Mouse (Mus musculus) right cerebral cortex, postnatal 4 days (tissue): Measurements from ENCODE around the gene Tmem50b.

ENCODE experiments used
- DNase-seq: peaks from one replicate; pipeline ENCODE4 v3.0.0-alpha.2; 2022

Tmem50b gene

DNA sequence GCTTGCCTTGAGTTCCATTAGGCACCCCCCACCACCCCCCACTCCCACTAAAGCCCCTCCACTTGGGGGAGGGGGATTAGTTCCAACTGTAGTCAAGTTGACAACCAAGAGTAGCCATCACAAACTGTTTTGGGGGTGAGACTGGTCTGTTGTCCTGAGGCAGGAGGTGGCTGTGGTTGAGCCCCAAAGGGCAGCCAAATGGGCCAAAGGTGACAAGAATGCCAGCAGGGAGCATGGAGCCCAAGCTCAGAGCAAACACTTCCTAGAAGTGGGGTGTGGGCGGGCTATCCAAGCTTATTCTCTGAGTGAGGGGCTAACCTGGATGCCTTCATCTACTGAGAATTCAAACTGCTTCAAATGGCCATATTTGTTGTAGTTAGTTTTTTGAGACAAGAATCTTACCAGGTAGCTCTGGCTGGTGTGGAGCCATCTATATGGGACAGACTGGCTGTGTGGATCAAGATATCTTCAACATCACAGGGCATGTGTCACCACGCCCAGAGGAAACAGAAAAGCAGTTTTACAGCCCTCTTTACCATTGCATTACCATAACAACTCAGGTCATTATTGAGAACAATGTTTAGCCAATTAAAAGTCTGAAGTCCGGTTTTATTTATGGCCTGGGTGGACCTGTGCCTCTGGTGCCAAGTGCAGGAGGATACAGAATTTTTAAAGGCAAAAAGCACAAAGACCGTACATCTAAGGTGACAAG is 32.9 kb downstream of the Tmem50b start:
- DNase-seq: no peak

DNA sequence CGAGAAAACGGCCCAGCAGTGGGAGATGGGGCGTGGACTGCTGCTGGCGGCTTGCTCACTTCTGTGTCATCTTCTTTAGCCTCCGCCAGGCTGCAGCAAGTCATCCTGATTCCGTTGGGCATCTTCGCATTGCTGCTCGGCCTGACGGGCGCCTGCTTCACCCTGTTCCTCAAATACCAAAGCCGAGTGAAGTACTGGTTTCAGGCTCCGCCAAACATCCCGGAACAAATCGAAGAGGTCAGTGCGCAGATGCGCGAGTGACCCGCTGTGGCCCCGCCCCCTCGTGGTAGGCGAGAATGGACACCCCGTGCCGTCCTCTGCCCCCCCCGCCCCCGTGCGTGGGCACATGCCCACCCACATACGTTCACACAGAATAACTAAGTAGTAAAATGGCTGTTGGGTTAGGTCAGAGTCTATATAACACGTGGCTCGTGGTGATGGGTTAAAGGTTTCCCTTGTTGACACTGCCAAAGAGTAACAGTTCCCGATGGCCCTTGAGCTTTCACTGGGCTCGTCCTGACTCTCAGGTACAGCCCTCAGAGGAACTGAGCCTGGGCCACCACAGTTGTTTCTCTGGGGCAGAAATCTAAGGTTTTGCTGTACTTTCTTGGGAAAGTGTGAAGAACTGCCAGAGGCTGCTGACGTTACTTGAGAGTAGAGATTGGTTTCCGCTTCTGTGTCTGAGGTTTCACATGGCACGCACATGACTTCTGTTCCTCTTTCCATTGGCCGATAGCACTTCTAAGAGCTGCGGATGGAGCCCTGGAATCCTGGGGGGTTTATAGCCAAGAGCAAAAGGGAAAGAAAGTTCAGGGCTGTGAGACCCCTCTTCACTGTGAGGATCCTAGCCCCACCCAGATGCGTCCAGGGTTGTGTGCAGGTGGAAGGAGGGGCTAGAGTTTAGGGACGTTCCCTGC is 35.8 kb downstream of the Tmem50b start:
- no peak for DNase-seq

DNA sequence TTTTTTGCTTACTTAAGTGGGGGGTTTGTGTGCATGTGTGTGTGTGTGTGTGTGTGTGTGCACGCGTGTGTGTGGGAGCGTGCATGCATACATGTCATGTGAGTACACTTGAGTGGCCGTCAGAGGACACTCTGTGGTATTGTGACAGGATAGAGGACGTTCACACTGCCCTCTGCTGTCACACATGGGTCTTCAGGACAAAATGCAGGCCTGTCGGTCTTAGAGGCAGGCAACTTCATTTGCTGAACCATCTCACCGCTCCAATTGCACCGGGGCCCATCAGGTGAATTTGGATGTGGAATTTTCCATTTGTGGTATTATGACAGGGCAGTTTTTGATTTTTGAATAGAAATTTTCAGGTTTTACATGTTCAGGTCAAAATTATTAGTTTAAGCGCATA is 36.5 kb downstream of the Tmem50b start:
- DNase-seq: no peak

DNA sequence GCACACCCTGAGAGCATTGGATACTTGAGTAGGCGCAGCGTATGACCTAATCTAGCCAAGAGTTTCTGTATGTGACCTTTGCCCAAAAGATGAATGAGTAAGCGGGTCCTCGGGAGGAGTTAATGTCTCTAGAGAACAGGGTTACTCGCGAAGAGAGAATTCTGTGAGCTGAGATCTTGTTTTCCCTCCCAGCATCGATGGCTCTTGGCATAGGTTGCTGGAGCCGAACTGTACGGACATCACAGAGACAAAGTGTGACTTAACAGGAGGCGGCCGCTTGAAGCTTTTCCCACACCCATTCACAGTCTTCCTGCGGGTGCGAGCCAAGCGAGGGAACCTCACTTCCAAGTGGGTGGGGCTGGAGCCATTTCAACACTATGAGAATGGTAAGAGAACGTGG is 39.9 kb downstream of the Tmem50b start:
- DNase-seq: no peak

DNA sequence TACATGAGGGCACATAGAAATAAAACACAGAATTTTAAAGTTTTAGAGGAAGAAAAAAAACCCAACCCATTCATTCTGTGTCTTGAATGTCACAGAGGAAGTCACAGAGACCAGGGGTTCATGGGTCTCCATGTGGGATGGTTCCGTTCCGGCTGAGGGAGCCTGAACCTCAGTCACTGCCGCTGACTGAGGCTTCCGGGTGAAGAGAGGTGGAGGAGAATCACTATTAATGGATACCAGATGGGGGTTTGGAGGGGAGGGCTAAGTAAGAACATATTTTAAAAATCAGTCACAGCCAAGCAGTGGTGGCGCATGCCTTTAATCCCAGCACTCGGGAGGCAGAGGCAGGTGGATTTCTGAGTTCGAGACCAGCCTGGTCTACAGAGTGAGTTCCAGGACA is 40.4 kb downstream of the Tmem50b start:
- no peak for DNase-seq

DNA sequence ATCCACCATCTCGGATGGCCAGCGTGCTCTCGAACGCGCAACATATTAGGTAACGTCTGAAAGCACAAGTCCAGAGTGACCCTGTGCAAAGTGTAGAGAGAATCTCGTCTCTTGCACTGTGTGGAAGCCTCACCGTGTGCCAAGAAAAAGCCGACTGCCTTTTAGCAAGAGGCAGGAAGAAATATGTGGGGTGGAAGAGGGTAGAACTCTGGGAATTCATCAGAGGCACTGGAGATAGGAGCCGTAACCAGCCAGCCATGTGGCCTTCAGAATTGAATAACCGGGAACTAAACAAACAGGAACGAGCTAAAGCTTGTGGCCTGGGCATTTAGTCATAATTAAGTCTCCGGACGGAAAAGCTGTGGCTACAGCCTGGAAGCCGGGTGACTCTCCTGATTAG is 40.9 kb downstream of the Tmem50b start:
- DNase-seq: no peak

DNA sequence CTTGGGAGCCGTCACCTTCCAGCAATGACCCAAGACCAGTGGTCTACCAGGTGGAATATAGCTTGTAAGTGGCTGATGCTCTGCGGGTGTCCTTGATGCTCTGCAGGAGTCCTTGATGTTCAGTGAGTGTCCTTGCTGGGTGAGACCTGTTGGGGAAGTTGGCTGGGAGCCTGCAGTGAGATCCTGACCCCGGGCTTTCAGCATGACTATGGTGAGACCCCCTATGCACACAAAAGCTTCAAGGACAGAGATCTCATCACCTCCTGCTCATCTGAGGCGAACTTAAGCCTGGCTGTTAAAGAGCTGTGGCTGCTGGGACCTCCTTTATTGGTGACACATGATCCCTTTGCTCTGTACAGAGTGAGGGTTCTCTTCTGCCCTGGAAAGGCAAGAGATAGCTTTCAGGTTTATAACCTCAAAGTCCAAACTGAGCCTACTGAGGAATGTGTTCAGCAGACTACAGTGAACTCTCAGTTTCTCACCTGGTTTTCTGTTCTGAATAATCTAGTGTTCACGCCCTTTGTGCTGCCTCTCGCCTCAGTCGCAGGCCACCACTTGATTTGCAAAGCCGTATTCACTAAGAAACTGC is 42.5 kb downstream of the Tmem50b start:
- no peak for DNase-seq

DNA sequence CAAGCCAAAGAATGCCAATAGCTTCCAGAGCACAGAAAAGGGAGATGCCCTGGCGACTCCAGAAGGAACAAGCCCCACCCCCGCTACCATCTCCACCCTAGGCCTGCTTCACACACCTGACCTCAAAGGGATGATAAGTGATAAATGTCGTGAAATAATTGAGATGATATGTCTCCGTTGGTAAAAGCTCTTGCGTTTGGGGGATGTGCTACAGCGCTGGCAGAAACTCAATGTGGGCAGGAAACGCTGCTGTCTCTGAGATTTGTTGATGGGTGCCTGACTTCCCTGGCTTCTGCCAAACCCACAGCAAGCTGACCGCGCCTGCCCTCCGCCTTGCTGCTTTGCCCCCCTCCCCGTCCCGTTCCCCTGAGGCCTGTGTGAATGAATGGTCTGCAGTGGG is 44.0 kb downstream of the Tmem50b start:
- no peak for DNase-seq

DNA sequence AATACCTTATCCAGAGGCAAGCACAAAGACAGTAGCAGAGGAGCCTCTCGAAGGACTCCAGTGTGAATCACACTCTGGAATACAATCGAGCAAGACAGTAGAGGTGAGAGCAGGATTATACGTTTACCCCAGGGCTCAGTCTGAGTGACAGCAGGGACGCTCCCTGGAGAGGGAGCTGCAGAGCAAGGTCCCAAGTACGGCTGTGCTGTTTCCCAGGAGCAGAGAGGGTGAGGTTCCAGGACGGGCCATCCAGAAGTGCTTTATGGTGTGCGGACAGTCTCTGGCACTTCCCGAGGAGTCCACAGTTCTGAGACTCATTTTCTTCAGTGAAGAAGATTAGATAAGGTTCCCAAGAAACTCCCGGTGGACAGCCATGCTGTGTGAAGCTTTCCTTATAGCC is 45.5 kb downstream of the Tmem50b start:
- no peak for DNase-seq

DNA sequence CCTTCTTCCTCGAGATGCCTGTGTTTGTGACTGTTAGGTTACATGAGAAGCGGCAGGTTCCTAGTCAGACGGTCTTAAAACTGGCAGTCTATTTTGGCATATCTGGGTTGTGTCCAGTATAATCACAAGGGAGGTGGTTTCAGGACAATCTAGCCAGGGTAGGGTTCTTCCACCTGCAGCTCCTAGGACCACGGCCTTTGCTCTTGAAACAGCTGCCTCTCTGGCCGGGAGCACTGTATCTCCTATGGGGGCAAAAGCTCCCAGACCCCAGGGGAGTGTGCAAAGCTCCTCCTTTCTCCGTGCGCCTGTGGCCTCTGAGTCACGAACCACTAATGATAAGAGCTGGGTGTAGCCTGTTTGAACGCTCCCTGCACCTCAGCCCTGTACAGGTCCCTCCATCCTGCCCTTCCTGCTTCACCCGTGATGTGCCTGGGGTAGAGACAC is 46.5 kb downstream of the Tmem50b start:
- DNase-seq: no peak

DNA sequence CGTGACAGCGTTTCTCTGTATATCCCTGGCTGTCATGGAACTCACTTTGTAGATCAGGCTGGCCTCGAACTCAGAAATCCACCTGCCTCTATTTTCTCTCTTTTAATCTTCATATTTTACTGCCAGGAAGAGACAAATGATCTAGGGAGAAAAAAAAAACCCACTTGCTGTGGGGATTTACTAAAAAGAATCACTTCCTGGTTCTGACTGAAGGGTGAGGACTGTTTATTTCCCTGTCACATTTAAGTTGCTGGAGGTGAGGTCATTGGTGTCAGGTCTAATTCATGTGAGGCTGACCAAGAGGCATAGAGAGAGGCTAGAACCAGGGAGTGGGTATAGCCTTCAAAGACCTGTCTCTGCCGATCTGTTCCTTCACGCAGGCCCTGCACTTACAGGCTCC is 48.0 kb downstream of the Tmem50b start:
- DNase-seq: no peak

DNA sequence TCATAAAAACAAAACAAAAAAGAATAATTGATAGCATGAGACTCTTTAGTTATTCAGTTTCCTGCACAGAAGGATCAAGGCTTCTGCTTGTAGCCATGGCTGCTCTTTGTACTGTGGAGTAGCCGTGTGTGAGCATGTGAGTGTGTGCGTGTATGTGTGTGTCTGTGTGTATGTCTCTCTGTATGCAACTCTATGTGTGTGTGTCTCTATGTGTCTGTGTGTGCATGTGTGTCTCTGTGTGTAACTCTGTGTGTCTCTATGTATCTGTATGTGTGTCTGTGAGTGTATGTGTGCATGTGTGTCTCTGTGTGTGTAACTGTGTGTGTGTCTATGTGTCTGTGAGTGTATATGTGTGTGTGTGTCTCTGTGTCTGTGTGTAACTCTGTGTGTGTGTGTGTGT is 48.6 kb downstream of the Tmem50b start:
- no peak for DNase-seq

DNA sequence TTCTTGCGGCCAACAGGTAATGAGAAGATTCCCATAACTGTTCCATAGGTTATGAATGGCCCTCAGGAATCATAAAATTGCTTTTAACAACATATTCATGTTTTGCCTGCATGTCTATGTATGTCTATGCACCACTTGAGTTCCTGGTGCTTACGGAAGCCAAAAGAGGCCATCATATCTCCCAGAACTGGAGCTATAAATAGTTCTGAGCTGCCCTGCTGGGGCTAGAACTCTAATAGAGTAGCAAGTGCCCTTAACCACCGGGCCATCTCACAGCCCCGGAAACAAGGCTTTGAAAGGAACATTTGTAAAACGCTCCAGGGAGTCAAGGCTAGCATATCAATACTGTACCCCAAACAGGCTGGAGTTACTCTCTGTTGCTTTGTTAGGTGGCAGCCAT is 49.0 kb downstream of the Tmem50b start:
- DNase-seq: no peak

DNA sequence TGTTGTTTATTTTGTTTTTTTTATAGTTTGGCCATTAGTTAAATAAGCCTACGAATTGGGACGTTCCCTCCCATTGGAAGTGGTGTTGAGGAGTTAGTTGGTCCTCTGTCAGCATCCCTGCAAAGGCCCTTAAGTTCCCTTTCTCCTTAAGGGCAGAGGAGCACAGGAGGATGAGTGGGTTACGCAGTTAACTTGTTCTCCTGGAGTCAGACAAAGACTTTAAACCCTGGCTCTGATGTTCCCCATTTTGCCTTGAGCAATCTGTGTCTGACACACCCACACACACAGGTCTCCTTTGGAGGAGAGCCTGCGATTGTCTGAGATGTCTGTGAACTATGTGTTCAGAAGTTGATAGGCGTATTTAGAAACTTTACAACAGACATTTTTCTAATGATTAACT is 49.6 kb downstream of the Tmem50b start:
- no peak for DNase-seq

DNA sequence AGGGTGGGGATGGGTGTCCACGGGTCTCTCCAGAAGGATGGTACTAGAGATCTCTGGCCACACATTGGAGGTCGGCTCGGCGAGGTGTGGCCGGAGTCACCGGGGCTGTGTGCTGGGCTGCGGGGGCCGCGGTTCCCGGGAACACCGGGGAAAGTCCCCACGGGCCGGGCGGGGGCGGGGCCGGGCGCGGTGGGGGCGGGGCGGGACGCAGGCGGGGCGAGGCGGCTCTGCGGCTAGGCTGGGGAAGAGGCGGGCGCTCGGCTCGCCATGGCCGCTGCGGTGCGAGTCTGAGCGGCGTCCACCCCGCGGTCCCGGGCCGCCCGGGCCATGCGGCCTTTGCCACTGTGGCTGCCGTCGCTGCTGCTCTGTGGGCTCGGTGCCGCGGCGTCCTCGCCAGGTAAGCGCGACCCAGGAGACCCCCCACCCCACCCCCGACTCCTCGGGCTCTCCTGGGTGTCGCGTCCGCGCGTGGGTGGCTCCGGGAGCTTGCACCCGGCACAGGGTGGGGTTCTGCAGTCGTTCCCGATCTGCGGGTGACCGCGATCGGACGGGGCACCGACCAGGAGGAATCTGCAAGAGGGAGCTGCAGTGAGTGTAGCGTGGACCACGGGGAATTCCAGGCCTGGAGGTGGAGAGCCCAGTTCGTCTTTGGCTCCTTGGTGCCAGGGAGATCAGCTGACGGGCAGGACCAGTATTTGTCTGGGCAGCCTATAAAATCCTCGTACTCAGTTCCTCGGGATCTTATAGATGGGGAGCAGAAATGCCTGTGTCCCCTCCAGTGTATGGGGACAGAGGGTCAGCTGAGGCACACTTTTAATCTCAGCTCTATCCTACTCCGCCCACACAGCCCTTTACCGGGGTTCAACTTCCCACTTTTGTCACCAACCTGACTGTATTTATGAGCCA is 50.5 kb downstream of the Tmem50b start, which contains the start of gene Ifngr2:
TSS of gene Ifngr2 (plus strand) at position 237 of the 906 bp plus-strand sequence.
- peak; percentile 69 for DNase-seq

DNA sequence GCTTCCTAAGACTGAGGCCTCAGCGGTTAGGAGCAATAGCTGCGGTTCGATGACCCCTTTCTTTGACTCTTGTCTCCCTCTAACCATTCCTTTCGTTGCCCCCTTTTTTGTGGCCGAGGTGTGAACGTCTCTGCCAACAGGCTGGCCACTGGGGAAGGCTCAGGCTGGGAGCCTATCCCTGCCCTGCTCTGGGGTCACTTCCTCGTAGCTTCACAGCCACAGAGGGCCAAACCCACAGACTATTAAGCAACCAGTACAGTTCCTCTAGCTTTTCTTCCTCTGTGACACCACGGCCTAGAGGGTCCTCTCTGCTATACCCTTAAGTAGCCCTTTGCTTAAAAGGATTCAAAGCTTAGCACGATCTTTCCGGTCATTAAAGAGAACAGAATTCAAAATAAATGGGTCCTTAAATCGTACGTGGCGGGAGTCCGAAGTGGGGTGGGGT is 51.2 kb downstream of the Tmem50b start:
- DNase-seq: no peak

DNA sequence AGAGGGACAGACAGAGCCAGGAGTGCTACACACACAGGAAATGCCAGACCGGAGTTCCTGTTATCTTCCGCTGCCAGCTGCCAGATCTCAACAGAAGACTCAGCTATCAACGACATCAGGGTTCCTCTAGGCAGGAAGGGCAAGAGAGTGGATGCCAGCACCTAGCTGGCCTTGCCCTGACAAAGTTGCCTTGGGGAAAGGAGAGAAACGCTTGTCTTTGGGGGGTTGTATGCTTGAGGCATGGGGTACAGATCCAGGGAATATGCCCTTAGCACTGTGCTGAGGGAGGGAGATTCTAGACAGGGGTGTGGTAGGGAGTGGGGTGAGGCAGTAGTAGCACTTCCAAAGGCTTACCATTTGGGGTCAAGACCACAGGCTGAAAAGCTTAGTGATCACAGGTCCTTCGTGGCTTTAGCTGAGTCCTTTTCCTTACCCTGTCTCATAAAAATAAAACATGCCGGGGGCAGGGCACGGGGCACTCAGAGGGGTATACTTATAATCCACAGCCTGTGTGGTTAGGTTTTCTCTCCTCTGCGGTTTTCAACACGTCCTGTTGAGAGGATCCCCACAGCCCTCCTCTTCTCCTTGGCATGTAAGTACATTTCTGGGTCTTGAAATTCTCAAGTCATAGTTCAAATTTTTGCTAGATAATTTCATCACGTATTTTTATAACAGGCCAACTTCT is 51.9 kb downstream of the Tmem50b start:
- DNase-seq: no peak

DNA sequence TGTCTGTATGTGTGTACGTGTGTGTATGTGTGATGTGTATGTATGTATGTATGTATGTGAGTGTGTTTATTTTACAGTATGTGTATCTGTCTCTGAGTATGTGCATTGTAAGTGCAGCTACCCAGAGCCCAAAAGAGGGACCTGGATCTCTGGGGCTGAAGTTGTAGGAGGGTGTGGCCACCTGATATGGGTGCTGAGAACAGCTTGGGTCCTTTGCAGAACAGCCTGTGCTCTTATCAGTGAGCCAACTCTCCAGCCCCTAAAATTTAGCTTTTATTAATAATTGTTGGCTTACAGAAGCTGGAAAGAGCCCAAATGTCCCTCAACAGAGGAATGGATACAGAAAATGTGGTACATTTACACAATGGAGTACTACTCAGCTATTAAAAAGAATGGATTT is 54.0 kb downstream of the Tmem50b start:
- DNase-seq: no peak

DNA sequence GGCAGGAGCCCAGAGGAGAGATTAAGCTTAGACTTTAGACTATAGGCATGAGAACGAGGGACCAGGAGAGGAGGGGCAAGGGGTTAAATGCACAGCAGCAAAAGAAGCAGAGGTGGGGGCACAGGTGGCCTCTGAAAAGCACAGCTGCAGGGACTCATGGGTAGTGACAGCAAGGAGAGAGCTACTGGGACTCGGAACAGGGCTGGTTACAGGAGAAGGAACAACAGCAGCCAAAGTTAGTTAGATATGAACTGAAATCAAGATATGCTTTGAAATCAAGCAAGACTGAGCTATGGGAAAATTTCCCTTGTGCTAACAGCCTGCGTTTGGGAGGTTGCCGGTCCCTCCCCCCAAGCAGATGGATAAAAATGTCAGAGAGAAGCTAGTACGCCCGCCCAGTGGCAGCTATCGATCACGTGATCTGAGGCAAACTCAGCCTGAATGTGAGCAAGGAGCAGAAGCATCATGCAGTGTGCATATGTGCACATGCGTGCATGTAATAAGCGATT is 56.0 kb downstream of the Tmem50b start:
- peak; percentile 56 for DNase-seq

DNA sequence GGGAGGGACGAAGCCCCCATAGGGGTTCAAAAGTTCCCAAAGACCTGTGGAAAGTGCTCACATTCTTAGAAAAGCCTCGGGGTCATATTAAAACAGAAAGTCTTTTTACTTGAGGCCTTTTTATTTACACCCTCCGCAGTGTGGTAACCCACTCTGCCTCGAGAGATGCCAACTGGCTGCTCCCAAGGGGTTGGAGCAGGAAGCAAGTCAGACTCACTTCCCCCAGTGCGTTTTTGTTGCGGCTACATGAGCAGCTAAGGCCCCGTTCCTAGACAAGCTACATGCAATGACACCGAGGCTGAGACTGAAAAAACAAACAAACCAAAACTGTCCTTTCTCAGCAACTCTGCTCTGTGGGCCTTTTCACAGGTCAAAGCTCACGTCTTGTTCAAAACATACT is 59.1 kb downstream of the Tmem50b start:
- no peak for DNase-seq

DNA sequence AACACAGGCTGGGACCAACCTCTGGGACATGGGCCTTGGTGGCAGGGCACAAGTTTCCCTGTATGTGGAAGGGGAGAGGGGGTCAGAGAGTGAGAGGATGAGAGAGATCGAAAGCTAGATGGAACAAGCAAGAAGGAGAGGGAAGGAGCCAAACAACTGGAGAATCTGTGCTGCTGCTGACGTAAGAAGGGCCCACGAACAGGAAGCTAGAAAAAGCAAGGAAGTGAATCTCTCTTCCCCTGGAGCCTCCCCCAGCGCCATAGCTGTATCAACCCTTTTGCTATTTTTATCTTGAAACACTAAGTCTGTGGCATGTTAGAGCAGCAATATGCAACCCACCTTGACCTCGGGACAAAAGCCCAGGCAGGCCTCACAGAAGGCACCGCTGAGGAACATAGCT is 59.5 kb downstream of the Tmem50b start:
- no peak for DNase-seq

DNA sequence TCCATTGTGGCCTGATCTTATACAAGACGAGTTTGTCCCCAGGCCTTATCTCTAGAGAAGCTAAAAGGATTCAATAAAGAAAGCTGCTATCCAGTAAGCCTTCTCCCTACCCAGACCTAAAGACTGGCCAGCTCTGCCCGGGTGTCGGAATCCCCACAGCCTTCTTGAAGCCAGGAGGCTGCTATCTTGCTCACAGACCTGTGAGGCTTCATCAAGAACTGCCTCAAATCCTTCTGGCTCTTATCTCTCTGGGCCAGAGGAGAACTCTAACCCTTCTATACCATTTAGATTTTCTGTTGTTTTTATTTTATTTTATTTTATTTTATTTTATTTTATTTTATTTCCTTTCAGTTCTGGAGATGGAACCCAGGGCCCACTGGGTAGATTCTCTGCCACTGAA is 60.5 kb downstream of the Tmem50b start:
- no peak for DNase-seq
